Mouse (Mus musculus): ENCODE results near the gene AF067063.
"Not testable (repeated sequence)": the region's sequence is repeated elsewhere in the genome, so short reads cannot be mapped to it uniquely, and the experiment has no call there.

AF067063 gene

DNA sequence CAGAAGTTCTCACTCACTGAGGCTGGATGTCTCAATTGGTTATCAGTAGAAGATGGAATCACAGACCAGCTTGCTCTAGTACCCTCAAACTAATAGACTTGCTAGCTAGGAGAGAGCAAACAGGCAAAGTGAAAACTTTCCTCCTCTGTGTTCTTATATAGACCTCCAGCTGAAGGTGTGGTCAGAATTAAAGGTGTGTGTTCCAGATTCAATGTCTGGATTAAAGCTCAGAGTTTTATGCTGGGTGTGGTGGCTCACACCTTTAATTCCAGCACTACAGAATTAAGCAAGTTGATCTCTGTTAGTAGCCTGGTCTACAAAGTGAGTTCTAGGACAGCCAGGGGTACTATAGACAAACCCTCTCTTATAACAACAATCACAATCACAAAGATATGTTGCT, at the start of gene AF067063:
AF067063 (minus strand) TSS at position 101 of the 400 bp plus-strand sequence.
- DNase-seq (ENCODE audit: low read depth in 2 of 2, low spot score in 2 of 2) = not testable (repeated sequence)

- DNase-seq (ENCODE audit: low read depth in 2 of 2, low spot score in 2 of 2) = not testable (repeated sequence)
Measured at GRCm38 (mm10) chr13:119864395-119864999, 34.5 kb upstream of the AF067063 start.

DNA sequence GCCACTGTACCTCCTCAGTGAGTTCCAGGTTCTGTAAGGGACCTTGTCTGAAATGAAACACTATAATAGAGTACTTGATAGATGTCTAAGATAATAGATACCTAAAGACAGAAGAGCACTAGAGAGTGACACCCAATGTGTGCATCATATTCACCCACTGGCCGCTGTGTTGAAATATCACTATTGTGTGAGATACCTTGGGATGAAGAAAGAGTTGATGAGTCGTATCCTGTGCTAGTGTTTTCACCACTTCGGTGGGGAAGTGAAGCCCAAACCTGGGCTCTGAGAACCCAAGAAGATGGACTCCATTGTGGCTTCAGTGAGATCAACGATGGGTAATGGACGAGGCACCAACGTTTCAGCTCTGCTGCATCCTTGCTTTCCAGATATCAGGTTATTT, 32.4 kb upstream of the AF067063 start:
- DNase-seq (ENCODE audit: low read depth in 2 of 2, low spot score in 2 of 2) = not testable (repeated sequence)

DNA sequence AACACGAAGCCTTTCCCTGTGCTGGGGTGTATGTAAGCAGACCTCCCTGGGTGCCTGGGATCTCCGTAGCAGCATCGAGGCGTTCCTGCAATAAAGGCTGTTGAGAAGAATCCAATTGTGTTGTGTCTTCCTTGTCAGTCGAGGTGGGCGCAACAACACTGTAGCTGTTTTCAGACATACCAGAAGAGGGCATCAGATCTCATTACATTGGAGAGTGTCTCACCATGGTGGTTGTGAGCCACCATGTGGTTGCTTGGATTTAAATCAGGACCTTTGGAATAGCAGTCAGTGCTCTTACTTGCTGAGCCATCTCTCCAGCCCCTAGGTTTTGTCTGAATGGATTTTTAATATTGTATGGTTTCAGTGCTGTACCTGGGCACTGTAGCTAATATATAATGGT, 10.0 kb upstream of the AF067063 start:
- not testable (repeated sequence) for DNase-seq (ENCODE audit: low read depth in 2 of 2, low spot score in 2 of 2)

DNA sequence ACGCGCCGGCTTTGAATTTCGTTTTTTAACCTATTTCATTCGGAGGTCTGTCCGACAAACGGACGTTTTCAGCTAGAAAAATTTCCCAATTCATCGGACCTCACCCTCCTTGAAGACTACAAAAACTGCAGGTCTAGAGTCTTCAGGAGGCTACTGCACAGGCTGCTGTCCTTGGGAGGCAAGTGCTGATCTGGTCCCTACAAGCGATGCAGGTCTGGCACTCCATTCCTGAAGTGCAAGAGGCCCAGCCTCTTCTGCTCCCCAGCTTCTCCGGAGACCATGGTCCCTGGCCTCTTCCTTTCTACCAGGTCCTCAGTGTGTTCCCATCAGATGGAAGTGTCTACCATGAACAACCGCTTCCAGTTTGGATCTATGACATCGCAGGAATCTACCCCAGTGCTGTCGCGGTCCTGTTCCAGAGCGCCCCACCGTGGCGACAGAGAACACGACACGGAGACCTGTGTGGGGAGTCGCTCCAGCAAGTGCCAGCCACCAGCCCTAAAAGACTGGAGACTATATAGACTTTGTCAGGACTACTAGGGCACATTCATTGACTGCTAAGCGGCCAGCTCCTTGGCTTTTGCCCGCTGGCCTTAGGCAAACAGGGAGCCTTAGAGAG, 7.8 kb upstream of the AF067063 start:
- peak; percentile 6 to 35 for DNase-seq (ENCODE audit: low read depth in 2 of 2, low spot score in 2 of 2)

GRCm38 (mm10) chr13:119836324-119836811, 6.4 kb upstream of the AF067063 start:
- DNase-seq (ENCODE audit: low read depth in 2 of 2, low spot score in 2 of 2) = not testable (repeated sequence)

DNA sequence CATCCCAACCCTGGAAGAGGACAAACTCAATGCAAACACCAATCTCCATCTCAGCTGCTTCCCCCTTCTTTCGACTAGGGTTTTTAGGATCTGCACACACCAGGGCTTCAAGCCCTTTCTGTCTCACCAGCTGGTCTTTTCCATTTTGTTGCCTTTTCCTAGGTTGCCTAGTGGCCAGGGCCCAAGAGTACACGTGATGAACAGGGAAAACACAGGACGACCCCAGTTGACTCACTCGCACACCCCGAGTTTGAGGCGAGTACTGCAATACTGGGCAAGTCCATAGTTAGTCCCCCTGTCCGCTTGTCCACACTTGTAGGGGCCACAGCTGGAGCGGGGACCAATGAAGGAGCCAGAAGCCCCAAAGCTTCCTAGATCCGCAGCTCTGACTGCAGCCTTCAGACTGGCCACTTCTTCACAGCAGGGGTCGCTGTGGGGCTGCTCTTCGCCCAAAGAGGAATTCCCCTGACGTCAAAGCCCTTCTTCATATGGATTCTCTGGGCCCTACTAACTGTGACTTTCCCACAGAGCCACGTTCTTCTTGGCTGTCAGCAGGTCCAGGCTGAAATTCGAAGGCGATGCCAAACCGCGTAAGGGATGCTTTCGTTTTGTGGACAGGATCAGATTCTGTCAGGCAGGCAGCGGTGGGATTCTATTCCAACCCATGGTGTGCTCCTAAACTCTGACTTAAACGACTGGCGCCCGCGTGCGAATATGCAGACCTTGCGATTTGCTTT, 5.5 kb upstream of the AF067063 start, which contains the start of gene D13Ertd608e:
D13Ertd608e (plus strand) TSS at position 687 of the 737 bp plus-strand sequence.
- peak; percentile 4 to 37 for DNase-seq (ENCODE audit: low read depth in 2 of 2, low spot score in 2 of 2)

DNA sequence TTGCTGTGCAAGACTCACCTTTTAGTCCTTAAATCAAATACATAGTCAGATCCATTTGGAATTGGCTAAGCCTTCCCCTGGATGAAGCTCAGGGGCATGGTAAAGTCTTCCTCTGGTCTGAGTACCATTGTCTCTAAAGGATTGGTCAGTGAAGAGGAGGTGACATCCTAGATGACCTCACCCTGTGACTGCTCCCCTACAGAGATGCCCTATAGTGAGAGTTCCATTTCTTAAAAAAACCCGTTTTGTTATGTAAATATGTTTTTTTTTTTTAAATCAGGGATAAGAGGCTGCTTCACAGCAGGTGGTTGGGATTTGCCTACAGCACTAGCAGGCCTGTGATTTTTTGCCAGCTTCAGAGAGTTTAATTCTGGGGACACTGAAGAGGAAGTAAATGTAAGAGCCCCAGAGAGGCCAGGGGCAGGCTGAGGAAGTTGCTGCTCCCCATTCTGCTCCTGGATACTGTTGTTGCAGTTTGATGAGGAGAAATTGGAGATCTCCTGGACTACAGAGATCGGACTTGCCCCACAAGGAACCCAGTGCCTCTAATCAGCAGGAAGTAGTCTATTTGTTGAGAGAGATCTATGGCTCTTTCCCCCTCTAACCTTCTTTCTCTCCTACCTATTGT, 12.3 kb downstream of the AF067063 start:
- DNase-seq (ENCODE audit: low read depth in 2 of 2, low spot score in 2 of 2) = no peak

DNA sequence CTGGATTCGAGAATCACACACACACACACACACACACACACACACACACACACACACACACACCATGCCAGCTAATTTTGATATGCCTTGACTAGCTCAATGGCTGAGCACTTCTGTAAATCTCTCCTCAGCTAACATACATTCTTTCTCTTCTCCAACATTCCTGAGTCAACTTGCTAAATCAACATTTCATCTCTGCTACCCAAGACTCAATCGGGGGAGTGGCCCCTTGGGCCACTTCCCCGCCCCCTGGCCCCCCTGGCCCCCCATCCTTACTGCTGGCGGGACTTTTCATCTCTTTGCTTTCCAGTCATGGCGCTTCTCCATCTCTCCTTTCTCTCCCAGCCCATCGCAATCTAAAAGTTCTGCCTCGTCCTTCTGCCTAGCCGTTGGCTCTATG, 13.2 kb downstream of the AF067063 start:
- DNase-seq (ENCODE audit: low read depth in 2 of 2, low spot score in 2 of 2) = no peak

DNA sequence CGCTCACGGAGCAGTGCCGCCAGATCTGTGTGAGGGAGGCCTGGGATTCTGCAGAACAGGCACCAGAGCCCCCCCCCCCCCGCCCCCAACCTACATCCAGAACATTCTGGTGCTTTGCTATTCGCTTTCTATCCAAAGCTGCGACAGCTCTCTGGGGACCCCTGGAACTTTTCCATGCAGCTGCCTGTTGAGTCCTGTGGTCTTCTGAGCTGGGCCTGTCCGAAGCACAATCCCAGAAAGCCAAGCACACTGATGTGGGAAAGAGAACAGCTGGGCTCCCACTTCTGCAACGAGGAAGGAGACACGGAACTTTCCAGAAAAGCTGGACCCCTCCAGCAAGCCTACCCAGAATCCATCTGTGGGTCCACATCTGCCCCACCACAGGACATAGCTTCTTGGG, 20.0 kb downstream of the AF067063 start:
- no peak for DNase-seq (ENCODE audit: low read depth in 2 of 2, low spot score in 2 of 2)

- DNase-seq (ENCODE audit: low read depth in 2 of 2, low spot score in 2 of 2) = no peak
Measured at GRCm38 (mm10) chr13:119808937-119809336, 21.1 kb downstream of the AF067063 start.

DNA sequence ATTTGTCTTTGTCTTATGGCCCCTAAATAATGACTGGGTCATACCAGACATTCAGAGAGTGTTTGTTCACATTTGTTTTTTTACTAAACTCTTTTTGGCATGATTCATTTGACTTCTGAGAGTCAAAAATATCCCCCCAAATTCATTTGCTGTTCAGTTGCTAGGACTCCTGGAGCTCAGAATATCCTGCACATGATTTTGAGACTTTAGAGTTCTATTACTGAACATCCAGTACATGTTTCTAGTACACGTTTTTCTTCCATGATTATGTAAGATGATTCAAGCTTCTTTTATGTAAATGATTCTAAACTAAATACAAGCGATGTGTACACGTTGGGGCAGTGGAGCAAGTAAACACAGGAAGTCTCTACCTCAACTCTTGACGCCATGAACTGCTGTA, 32.4 kb downstream of the AF067063 start:
- no peak for DNase-seq (ENCODE audit: low read depth in 2 of 2, low spot score in 2 of 2)

DNA sequence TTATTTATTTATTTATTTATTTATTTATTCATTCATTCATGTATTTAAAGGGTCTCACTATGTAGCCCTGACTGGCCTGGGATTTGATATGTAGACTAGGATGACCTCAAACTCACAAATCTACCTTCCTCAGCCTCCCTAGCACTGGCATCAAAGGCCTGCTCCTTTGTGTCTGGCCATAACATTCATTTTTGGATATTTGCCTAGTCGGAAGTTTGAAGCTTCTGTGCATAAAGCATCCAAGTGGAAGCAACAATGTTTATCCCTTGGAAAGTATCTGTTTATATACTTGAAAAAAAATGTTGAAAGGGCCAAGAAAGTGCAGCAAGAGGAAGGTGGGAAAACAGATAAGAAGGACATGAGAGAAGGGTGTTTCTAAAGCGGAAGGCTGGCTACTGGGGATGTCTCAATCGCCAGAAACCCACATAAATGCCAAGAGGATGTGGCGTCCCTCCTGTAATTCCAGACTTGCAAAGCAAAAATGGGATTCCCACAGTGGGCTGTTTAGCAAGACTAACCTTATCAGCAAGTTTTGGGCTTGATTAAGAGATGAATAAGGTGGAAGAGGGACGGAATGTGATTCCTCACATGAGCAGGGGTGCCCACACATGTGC, 37.1 kb downstream of the AF067063 start:
- no peak for DNase-seq (ENCODE audit: low read depth in 2 of 2, low spot score in 2 of 2)

DNA sequence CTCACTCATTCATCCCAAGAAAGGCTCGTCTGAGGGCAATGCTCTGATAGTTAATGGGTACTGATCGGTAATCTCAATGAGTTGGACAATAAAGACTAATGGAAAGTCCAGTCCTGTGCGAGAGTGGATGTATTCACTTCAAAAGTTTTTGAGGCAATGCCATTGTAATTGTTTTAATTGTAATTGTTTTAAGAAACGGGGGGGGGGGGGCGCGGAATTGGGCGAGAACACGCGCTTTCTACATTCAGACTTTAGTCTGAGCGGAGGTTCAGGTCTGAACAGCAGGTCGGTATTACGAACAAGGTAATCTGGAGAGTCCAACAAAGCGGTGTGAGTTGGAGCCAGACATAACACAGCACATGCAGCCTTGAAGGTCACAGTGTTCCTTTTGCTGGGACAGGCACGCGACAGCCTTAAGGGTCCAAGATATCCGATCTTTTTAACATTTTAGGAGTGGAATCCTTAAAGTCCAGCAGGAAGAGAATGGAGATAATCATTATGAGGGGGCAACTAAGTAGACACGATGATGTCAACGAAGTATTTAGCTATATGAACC, 38.4 kb downstream of the AF067063 start:
- DNase-seq (ENCODE audit: low read depth in 2 of 2, low spot score in 2 of 2) = peak in 1 of 2 experiments; percentile 3

- peak; percentile 85 to 86 for DNase-seq (ENCODE audit: low read depth in 2 of 2, low spot score in 2 of 2)
Measured at GRCm38 (mm10) chr13:119790761-119791579, 39.0 kb downstream of the AF067063 start, which contains the start of gene Zfp131. Gene Zfp131 (minus strand): TSS chr13:119790889.

- DNase-seq (ENCODE audit: low read depth in 2 of 2, low spot score in 2 of 2) = peak; percentile 9 to 23
Measured at GRCm38 (mm10) chr13:119789851-119790717, 39.9 kb downstream of the AF067063 start.

- DNase-seq (ENCODE audit: low read depth in 2 of 2, low spot score in 2 of 2) = no peak
Measured at GRCm38 (mm10) chr13:119783581-119783980, 46.4 kb downstream of the AF067063 start.
